Comparison of ENCODE assay signal across 9 mouse cellular contexts in genomic region chr11:46268991-46269390, GRCm38 (mm10). TPM values are rescaled to one million over a fixed set of nuclear protein-coding genes. Genes with fewer than 3 reads are reported as not detected.
DNase-seq lines count a peak whose midpoint lies in the region; ATAC-seq and TF ChIP-seq lines count a peak whose summit lies in the region.
"Had no signal": no experiment of that assay in that cellular context is flagged by ENCODE, and none has a peak within 500 bp of the region (broad histone marks: within the 10 kb centered on the region; RNA-seq: fewer than 3 reads in every experiment).

No protein-coding gene starts in this region.

- in situ Hi-C loops in Patski (cut with MboI; ENCODE audit: low pct_unique_long_range_greater_than_20kb): no loop called here

- TF ChIP-seq CTCF in Patski (IDR thresholded peaks at IDR 0.05): peak; percentile 72

- peak; percentile 63 to 65 for DNase-seq in adrenal gland, adult 18-20 months (ENCODE audit: low spot score in 2 of 2)
- no peak for DNase-seq in adrenal gland, postnatal 4 days (ENCODE audit: low spot score in 2 of 2)
- no peak for DNase-seq in Patski (ENCODE audit: low read depth, low spot score)
- DNase-seq in cerebellum, postnatal 4 days (ENCODE audit: low spot score in 2 of 2): peak; percentile 49 to 72
- DNase-seq in gastrocnemius, postnatal 14 days: peak; percentile 26
- DNase-seq in layer of hippocampus, adult 18-20 months (ENCODE audit: low spot score in 2 of 2): peak; percentile 46 to 81
- DNase-seq in lung, postnatal 14 days: peak; percentile 56
- peak; percentile 40 for DNase-seq in retina, postnatal 7 days (ENCODE audit: low read depth, low spot score)

- intact Hi-C loops in gastrocnemius, postnatal 14 days (cut with DNase I; ENCODE audit: low total_unique reads): no loop called here

- ATAC-seq in Patski: no peak

- POLR2A ChIA-PET in Patski (lab: Charles Lee): no interaction called here

- no peaks in the 10 kb centered on the region for H3K27me3 ChIP-seq in Patski
- H3K27me3 ChIP-seq: stomach, embryonic 15.5 days had no signal

- CTCF ChIA-PET in Patski (lab: Charles Lee): interaction anchor here (0.8 to 2.1 kb wide), 11 partner anchors 10 to 166 kb away, joined by 3 to 9 read pairs (median 4); no protein-coding TSS in a partner anchor

RNA-seq across cellular contexts. Expression of gene Fndc9, which starts 33.7 kb away (rescaled TPM):
- not detected for total RNA-seq in adrenal gland, adult 18-20 months (2021)
- total RNA-seq in adrenal gland, postnatal 4 days (2021): not detected
- polyA plus RNA-seq in Patski (2021): 0.47 TPM
- not detected for total RNA-seq in gastrocnemius, postnatal 14 days (2021)
- 1 to 10 TPM in 1 of 2 experiments, under 1 TPM in 1; 0.63 to 1.3 TPM for total RNA-seq in layer of hippocampus, adult 18-20 months (2021)

RNA-seq across cellular contexts. Expression of gene Cyfip2, which starts 43.7 kb away (rescaled TPM):
- total RNA-seq in adrenal gland, adult 18-20 months (2021): 10 to 100 TPM; 55.9 to 77.0 TPM
- total RNA-seq in adrenal gland, postnatal 4 days (2021): 10 to 100 TPM; 55.8 to 56.7 TPM
- 15.3 TPM for polyA plus RNA-seq in Patski (2021)
- under 1 TPM; 0.49 to 0.70 TPM for total RNA-seq in gastrocnemius, postnatal 14 days (2021)
- 100 to 1,000 TPM; 536 to 551 TPM for total RNA-seq in layer of hippocampus, adult 18-20 months (2021)

Comparison
In these comparisons a context has a peak if more than half of its experiments do, and no peak if none do; other contexts are left out.
1. DNase-seq: peak in adrenal gland, adult 18-20 months (2 of 2), cerebellum, postnatal 4 days (2 of 2), gastrocnemius, postnatal 14 days (single experiment), layer of hippocampus, adult 18-20 months (2 of 2), lung, postnatal 14 days (single experiment) and retina, postnatal 7 days (single experiment); none in adrenal gland, postnatal 4 days (0 of 2) and Patski (single experiment).
2. RNA of gene Cyfip2, which starts 43.7 kb away (total RNA-seq): 536 to 551 TPM in layer of hippocampus, adult 18-20 months, 55.9 to 77.0 TPM in adrenal gland, adult 18-20 months and 55.8 to 56.7 TPM in adrenal gland, postnatal 4 days; 0.49 to 0.70 TPM in gastrocnemius, postnatal 14 days; every median in the first group is over 10 times any median in the second.